Mouse (Mus musculus): ENCODE results near the gene Mapkapk3. TPM values are rescaled to one million over a fixed set of nuclear protein-coding genes. Genes with fewer than 3 reads are reported as not detected.

Mapkapk3 gene
- total RNA-seq, 2 experiments from 2014 or later: 2.2 to 2.3 TPM

- Histone ChIP-seq H3K4me3 (peak overlapping the region; percentile 89), H3K27ac (peak overlapping the region; percentile 40; the same call in 1 of the 2 replicates)
- no peak for TF ChIP-seq CTCF (conservative IDR thresholded peaks at IDR 0.05)
- peak; percentile 85 to 86 for DNase-seq (ENCODE audit: low spot score in 2 of 2)
Measured at GRCm38 (mm10) chr9:107296501-107296965, 6.9 kb upstream of the Mapkapk3 start.

- H3K27ac ChIP-seq: no peak overlapping the region
- DNase-seq (ENCODE audit: low spot score in 2 of 2): no peak
Measured at GRCm38 (mm10) chr9:107296041-107296440, 6.4 kb upstream of the Mapkapk3 start.

GRCm38 (mm10) chr9:107296016-107296040 lies 6.2 kb upstream of the Mapkapk3 start, which contains the start of gene Cish:
TSS of gene Cish (plus strand) at chr9:107296026.
- no peak for DNase-seq (ENCODE audit: low spot score in 2 of 2)
- H3K4me3 ChIP-seq: peak within 1 kb of the TSS; percentile 89
- peak within 1 kb of the TSS; percentile 40; the same call in 1 of the 2 replicates for H3K27ac ChIP-seq
- no peak for TF ChIP-seq CTCF (conservative IDR thresholded peaks at IDR 0.05)

More at GRCm38 (mm10) chr9:107296041-107296440, 6.4 kb upstream of the Mapkapk3 start:
- no peak for TF ChIP-seq CTCF (conservative IDR thresholded peaks at IDR 0.05)
- H3K4me3 ChIP-seq: peak overlapping the region; percentile 89

GRCm38 (mm10) chr9:107295616-107296015 lies 5.9 kb upstream of the Mapkapk3 start:
- Histone ChIP-seq H3K27ac (no peak overlapping the region), H3K4me3 (no peak overlapping the region)
- no peak for TF ChIP-seq CTCF (conservative IDR thresholded peaks at IDR 0.05)
- DNase-seq (ENCODE audit: low spot score in 2 of 2): no peak

GRCm38 (mm10) chr9:107294249-107294648 lies 4.6 kb upstream of the Mapkapk3 start:
- H3K4me3 ChIP-seq: no peak overlapping the region
- peak; percentile 67 to 78 for DNase-seq (ENCODE audit: low spot score in 2 of 2)
- no peak overlapping the region for H3K27ac ChIP-seq
- peak; percentile 92 for TF ChIP-seq CTCF (conservative IDR thresholded peaks at IDR 0.05)

GRCm38 (mm10) chr9:107290897-107291296 lies 1.2 kb upstream of the Mapkapk3 start:
- Histone ChIP-seq H3K4me3 (no peak overlapping the region), H3K27ac (no peak overlapping the region)
- TF ChIP-seq CTCF (conservative IDR thresholded peaks at IDR 0.05): peak; percentile 99
- DNase-seq (ENCODE audit: low spot score in 2 of 2): peak; percentile 70 to 92

- H3K4me3 ChIP-seq: peak overlapping the region; percentile 56
- DNase-seq (ENCODE audit: low spot score in 2 of 2): no peak
- TF ChIP-seq CTCF (conservative IDR thresholded peaks at IDR 0.05): no peak
- H3K27ac ChIP-seq: no peak overlapping the region
Measured at GRCm38 (mm10) chr9:107288711-107289110, 966 bp downstream of the Mapkapk3 start.

- Histone ChIP-seq H3K27ac (no peak overlapping the region), H3K4me3 (no peak overlapping the region)
- no peak for DNase-seq (ENCODE audit: low spot score in 2 of 2)
- no peak for TF ChIP-seq CTCF (conservative IDR thresholded peaks at IDR 0.05)
Measured at GRCm38 (mm10) chr9:107288105-107288650, 1.5 kb downstream of the Mapkapk3 start.

- no peak for TF ChIP-seq CTCF (conservative IDR thresholded peaks at IDR 0.05)
- DNase-seq (ENCODE audit: low spot score in 2 of 2): no peak
- Histone ChIP-seq H3K4me3 (no peak overlapping the region), H3K27ac (no peak overlapping the region)
Measured at GRCm38 (mm10) chr9:107287294-107287693, 2.4 kb downstream of the Mapkapk3 start.

- H3K4me3 ChIP-seq: no peak overlapping the region
- TF ChIP-seq CTCF (conservative IDR thresholded peaks at IDR 0.05): no peak
- no peak for DNase-seq (ENCODE audit: low spot score in 2 of 2)
- H3K27ac ChIP-seq: no peak overlapping the region
Measured at GRCm38 (mm10) chr9:107285009-107285408, 4.7 kb downstream of the Mapkapk3 start.

GRCm38 (mm10) chr9:107282951-107283350 lies 6.7 kb downstream of the Mapkapk3 start:
- no peak for TF ChIP-seq CTCF (conservative IDR thresholded peaks at IDR 0.05)
- no peak for DNase-seq (ENCODE audit: low spot score in 2 of 2)
- H3K27ac ChIP-seq: no peak overlapping the region
- H3K4me3 ChIP-seq: no peak overlapping the region

GRCm38 (mm10) chr9:107281241-107281987 lies 8.3 kb downstream of the Mapkapk3 start:
- Histone ChIP-seq H3K4me3 (no peak overlapping the region), H3K27ac (no peak overlapping the region)
- no peak for DNase-seq (ENCODE audit: low spot score in 2 of 2)
- no peak for TF ChIP-seq CTCF (conservative IDR thresholded peaks at IDR 0.05)

- no peak for TF ChIP-seq CTCF (conservative IDR thresholded peaks at IDR 0.05)
- Histone ChIP-seq H3K27ac (no peak overlapping the region), H3K4me3 (no peak overlapping the region)
- no peak for DNase-seq (ENCODE audit: low spot score in 2 of 2)
Measured at GRCm38 (mm10) chr9:107280322-107281027, 9.2 kb downstream of the Mapkapk3 start.
